Mouse (Mus musculus): ENCODE measurements around the gene Sycp2. TPM values are rescaled to one million over a fixed set of nuclear protein-coding genes. Genes with fewer than 3 reads are reported as not detected.
"Not testable (repeated sequence)": the region's sequence is repeated elsewhere in the genome, so short reads cannot be mapped to it uniquely, and the experiment has no call there.

Gene Sycp2
- polyA plus RNA-seq, 1 experiment = 0.92 TPM

DNA sequence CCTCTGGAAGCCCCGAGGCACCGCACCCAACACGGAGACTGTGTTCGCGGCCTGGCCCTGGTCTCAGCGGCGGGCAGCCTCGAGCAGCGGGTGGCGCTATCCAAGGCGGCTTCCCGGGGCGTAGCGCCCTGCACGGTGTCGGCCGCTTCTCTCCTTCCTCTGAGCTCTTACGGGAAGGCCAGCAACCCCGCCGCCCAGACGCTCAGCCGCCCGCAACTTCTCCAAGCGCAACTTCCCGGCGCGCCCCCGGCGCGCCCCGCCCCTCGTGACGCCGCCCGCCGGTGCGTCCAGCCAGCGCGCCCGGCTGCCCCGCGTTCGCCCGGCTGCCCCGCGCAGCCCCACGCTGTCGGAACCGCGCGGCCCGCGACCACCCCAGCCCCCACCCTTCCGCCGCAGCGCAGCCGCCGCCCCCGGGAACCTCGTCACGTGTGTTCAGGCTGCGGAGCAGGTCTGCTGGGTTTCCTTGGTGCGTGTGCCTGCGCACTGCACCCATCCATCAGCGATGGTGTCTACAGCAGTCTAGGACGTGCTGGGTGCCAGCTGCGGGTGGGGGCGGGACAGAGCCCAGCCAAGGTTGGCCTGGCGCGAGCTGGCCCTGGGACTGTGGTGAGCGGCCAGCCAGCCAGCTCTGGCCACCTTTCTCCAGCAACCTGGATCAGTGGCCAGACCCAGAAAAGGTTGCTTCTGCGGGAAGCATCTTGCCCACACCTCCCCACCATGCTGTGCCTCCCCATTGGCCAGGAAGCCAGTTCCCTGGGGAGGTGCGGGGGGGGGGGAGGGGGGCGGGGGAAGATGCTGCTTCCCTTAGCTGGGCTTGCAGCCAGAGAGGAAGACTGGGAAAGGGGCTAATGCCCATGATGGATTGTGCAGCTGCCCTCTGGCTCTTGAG, 7.0 kb upstream of the Sycp2 start, which contains the start of the genes Ppp1r3d and Fam217b:
Ppp1r3d (minus strand) TSS at position 212 of the 889 bp plus-strand sequence.
Fam217b (plus strand) TSS at position 264 of the 889 bp plus-strand sequence.
- peak in 1 of 2 experiments; percentile 62 for DNase-seq (ENCODE audit: extremely low spot score in 1 of 2, low spot score in 1 of 2)

DNA sequence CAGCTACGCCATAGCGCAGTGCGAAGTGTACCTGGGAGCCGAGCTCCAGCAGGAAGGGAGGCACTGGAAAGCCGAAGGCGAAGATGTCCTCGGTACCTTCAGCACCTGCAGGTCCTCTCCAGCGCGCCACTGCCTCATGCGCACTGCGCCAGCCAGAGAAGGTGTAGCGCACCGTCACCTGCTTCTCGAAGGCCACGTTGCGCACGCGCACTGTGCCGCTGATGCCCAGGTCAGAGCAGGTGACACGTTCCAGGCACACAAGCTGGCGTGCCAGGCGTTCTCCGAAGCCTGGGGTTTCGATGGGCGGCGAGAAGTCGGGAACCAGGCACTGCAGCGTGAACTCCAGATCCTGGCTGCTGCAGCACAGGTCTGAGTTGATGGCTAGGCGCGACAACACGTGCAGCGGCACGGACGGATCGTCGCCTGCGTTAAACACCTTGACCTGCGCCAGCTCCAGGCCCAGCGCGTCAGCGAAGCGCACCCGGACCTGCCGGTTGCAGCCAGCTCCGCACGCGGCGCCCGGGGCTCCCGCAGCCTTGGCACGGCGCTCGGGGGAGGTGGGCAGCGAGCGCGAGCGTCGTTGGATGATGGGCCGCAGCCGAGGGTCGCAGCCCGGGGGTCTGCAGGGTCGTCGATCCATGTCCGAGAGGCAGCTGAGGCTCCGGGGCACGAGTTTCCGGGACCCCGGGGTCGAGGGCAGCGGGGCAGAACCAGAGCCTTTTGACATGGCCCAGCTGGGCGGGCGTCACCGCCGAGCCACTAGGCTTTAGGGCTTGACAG, 6.2 kb upstream of the Sycp2 start:
- peak in 1 of 2 experiments; percentile 57 for DNase-seq (ENCODE audit: extremely low spot score in 1 of 2, low spot score in 1 of 2)

DNA sequence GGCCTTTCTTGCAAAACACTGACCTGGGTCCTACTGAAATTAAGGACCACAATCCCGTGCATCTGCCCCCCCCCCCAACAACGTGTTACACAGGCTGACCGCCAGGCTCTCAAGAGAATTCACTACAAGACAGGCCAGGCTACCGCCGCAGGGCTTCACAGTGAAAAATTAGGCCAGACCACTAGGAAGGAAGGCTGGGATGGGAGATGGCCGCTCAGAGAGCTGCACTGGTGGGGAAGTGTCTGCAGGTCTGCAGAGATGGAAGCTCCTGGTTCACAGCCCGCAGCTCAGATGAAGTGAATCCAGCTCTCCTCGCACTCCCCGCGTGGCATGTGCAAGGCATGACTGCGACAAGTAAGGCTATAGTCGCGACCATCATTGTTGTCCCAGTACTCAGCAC, 5.6 kb upstream of the Sycp2 start:
- DNase-seq (ENCODE audit: extremely low spot score in 1 of 2, low spot score in 1 of 2) = no peak

DNA sequence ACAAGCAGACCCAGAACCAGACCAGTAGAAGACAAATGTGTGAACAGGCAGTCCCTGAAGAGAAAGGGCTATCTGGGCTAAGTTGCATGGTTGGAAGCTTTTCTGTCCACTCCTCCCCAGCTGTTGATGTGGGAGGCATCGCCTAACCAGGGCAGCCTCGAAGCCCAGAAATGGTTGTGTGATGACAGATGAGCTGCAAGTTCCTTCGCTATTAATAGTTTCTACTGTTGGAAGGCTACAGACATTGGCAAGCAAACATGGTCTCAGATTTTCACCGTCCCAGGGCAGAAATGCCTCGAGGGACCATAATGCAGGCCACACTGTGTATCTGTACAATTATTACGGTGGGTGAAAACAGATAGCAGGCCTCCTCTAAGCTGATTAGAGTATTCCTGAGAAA, 5.1 kb upstream of the Sycp2 start:
- DNase-seq (ENCODE audit: extremely low spot score in 1 of 2, low spot score in 1 of 2) = peak; percentile 52 to 58

DNA sequence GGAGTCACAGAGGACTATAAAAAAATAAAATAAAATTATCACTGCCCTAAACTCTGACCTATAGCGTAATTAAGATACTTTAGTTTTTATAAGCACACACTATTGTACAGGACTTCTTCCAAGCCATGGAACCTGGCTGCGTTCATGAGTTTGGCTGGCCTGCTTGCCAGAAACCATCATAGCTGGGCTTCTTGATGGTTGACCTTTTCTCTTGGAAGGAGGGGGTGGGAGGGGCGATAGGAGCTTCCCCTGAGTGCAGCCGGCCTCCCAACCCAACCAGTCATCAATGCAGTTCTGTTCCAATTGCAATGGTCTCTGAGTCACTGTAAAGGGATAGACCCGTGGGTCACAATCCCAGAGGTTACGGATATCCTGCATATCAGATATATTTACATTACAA, 2.8 kb upstream of the Sycp2 start:
- DNase-seq (ENCODE audit: extremely low spot score in 1 of 2, low spot score in 1 of 2) = no peak

DNA sequence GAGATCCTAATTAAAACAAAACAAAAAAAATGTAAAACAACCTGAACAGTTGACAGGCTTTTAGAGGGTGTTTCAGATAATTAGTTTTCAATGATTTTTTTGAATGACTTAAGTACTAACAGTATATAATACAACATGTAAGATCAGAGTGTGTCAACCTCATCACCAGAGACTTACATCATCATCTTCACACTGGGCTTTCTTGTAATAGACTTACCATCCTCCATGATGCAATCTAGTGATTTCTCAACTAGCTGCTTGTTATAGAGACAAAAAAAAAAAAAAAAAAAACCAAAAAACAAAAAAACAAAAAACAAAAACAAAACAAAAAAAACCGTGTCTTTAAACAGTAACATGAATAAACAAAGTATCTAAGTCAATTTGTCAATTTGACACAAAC, 1.5 kb upstream of the Sycp2 start:
- no peak for DNase-seq (ENCODE audit: extremely low spot score in 1 of 2, low spot score in 1 of 2)

DNA sequence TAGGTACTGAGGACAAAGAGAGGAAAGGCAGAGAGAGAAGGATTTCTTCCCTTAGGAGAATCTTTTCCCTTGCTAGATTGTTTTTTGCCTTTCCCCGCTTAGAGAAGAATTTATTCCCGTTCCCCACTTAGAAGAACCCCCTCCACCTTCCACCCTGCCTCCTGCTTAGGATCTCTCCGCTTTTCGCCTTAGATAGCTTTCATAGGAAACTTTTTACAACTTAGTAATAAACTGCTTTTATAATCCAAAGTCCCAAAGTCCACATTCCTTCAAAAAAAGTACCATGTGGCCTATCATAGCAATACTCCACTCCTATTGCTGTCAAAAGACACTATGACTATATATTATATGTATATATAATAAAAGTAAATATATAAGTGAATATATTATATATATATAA, 64.9 kb downstream of the Sycp2 start:
- no peak for DNase-seq (ENCODE audit: extremely low spot score in 1 of 2, low spot score in 1 of 2)

DNA sequence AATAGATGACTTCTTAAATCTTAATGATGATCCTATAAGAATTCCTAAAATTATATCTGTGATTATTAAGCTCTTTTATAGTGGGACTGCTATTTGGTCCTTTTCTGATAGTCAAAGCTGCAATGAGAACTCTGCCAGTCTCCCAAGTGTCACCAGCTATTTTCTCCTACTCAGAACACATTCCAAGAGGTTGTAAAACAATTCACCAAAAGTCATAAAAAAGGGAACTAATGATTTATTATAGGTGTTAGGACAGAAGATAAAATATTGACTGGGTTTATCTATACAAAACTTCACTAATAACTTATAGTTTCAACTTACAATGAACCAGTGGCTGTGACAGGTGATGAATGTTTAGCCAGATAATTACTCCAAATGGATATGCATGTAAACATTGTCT, 65.4 kb downstream of the Sycp2 start:
- not testable (repeated sequence) for DNase-seq (ENCODE audit: extremely low spot score in 1 of 2, low spot score in 1 of 2)

DNA sequence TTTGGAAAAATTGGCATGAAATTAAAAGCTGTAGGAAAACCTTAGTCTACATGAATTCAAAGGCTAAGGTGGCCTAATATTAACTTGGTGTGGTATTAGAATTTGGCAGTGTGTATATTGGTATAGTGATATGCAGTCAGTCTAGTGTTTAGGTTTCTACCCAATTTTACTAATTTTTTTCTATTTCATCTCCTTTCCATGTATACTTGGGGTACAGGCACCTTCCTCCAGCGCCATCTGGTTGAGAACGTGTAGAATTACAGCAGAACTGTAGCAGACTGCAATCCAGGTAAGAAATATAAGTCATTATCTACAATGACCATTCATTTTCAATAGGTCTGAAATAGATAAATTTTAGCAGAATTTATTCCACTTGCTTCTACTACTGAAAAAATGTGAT, 68.4 kb downstream of the Sycp2 start:
- DNase-seq (ENCODE audit: extremely low spot score in 1 of 2, low spot score in 1 of 2) = peak in 1 of 2 experiments; percentile 40

DNA sequence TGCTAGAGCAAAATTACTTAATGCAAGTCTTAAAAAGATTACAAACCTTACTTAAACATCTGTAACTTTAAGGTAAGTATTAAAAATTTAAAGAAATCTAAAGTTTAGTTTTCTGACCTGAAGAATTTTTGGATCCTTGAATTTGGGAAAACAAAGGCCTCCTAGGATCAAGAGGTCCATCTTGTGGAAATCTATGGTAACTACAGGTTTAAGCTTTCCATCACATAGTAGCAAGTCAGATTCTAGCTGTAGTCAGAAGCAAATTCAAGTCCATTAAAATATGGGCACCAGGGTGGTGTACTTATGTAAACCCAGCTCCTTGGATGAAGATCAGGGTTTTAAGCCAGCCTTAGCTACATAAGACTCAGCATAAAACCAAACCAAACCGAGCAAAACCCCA, 69.6 kb downstream of the Sycp2 start:
- peak in 1 of 2 experiments; percentile 58 for DNase-seq (ENCODE audit: extremely low spot score in 1 of 2, low spot score in 1 of 2)

DNA sequence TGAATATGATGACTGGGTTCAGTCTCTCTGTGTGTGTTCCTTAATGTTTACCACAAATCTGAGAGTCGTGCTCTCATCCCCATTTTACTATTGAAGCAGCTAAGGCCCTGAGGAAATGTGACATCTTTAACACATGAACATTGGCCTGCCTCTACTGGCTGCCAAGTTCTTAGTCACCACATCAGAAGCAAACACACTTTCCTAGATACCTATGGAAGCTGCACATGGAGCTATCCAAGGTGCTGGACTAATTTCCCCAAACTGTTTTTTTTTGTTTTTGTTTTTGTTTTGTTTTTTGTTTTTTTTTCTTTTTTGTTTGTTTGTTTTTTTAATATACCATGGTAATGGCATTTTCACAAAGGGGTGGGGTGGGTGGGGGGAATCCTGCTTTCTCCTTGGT, 77.5 kb downstream of the Sycp2 start:
- no peak for DNase-seq (ENCODE audit: extremely low spot score in 1 of 2, low spot score in 1 of 2)

DNA sequence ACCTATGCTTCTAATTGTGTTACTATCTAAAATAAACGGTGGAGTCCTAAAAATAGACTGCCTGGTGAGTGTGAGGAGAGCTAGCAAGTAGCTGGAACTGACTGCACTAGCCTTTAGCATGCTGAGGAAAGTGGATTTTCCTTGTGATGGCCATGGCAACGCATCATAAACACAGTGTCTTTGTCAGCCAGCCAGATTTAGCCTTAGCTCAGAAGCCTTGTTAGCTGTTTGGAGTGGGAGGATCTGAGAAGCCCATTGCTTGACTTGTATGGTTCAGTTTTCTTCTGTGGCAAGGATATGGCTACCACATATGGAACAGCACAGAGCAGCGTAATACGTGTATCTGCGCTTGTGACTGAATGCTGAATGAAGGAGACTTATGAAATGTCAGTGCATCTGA, 77.9 kb downstream of the Sycp2 start:
- peak in 1 of 2 experiments; percentile 66 for DNase-seq (ENCODE audit: extremely low spot score in 1 of 2, low spot score in 1 of 2)

DNA sequence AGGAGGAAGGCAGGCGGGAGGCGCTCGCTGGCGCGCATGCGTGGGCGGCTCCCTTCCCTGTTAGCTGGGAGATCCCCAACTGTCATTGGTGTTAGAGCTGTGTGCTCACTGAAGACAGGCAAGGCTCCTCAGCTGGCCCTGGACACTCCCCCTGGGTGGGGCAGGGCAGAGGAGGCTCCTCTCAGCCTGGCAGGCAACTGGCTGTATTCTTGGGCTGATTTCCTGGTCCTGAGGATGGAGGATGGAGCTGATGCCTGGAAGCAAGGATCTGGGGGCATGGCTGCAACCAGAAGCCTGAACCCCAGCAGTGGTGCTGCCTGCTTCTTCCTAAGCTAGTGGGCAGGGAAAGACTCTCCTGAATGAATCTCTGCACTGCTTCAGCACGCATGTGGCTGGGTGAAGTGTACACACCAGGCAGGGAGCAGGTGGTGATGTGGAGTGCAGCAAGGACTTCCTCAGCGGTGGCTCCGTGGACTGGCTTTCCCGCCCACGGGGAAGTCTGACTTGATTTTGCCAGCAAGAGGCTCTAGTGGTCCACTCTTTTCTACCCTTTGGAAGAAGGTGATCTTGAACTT, 79.9 kb downstream of the Sycp2 start:
- DNase-seq (ENCODE audit: extremely low spot score in 1 of 2, low spot score in 1 of 2) = peak; percentile 74 to 90

DNA sequence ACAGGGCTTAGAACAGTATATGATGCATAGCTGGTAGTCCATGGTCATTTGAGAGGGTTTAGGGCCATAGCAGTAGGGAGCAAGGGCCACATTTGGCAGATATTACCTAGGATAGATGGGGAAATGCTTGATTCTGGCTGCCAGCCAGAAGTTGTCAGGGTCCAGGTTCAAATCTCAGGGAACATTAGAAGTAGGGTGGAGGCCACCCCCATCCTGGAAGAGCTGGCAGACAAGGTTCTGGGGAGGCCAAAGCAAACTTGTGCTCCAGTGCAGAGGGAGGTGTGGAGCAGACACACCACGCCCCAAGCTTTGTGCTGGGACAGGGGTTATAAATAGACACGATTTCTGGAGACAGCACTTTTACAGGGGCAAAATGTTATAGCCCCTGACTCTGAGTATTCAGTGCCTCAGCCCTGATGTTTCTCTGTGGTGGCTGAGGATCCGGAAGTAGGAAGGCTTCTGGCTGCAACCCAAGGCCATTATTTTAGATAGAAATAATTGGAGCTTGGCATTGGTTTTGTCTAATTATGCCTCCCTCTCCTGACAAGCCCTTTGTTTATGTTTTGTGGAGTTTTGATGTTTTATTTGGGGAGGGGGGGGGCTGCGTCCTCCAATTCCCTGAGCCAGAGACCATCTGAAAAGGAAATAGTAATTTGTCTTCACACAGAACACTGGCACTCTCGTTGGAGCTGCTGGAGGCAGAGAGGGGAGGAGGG, 80.6 kb downstream of the Sycp2 start:
- DNase-seq (ENCODE audit: extremely low spot score in 1 of 2, low spot score in 1 of 2) = peak in 1 of 2 experiments; percentile 42

DNA sequence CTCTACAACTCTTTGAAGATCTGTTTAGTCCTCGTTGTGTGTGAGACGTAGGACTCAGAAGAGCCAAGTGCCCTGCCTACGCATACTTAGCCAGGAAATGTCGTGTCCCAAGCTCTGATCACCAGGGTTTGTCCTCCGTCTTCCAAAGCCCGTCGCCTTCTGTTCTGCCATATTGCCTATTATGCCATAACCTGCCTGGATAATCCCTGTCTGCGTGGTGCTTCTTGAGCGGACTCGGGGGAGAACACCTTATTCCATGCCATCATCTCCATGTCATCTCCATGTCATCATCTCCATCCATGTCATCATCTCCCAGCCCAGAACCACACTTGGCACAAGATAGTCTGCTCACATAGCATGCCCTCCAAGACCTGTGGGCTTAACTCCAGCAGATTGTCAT, 81.4 kb downstream of the Sycp2 start:
- DNase-seq (ENCODE audit: extremely low spot score in 1 of 2, low spot score in 1 of 2) = no peak

DNA sequence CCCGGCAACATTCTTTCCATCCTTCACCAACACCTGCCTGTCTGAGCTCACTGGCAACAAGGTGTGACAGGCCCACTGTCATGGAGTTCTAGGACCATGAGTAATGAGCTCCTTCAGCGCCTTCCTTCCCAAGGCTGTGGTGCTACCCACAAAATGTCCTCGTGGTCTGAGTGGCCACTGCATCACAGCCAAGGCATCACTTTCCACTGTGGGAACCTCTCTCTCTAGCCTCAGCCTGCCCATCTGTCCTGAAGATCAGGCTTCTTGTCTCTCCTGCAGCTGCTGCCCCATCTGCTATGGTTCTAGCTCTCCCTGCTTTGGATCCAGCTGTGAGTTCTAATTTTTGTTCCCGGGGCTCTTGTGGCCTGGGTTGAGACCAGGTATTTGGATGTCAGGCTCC, 82.7 kb downstream of the Sycp2 start:
- DNase-seq (ENCODE audit: extremely low spot score in 1 of 2, low spot score in 1 of 2) = no peak

DNA sequence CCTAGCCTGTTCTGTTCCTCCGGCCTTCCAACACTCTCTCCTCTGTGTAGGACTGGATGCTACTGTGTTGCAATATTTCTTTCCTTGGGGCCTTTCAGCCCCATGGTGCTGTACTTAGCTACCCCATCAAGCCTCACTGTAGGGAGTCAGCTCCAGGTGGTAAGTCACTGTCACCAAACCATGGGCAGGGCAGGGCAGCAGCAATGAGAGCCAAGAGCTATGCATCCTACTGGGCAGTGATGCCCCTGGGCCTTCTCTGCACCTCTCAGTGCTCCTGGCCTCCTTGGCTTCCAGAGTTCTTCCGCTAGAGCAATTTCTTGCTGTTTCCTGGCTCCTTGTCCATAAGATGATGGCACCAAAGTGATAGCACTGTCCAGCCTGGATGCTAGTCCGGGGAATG, 83.1 kb downstream of the Sycp2 start:
- no peak for DNase-seq (ENCODE audit: extremely low spot score in 1 of 2, low spot score in 1 of 2)

DNA sequence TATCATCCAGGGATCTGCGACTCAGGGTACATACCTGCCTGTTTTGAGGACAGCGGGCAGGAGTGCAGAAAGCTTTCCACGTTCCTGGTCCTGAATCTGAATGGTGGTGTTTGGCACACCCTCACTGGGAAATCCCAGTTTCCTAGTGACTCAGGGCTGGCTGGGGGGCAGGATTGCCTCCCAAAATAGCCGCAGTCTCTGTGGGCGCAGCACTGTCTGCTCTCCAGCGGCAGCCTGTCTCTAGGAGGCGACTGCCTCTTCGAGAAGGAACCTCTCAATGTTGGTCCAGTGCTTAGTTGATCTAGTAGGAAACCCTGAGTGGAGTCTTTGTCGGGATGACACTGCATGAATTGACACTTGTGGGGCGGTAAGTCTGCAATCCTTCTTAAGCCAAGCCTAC, 86.2 kb downstream of the Sycp2 start:
- peak; percentile 51 to 84 for DNase-seq (ENCODE audit: extremely low spot score in 1 of 2, low spot score in 1 of 2)

DNA sequence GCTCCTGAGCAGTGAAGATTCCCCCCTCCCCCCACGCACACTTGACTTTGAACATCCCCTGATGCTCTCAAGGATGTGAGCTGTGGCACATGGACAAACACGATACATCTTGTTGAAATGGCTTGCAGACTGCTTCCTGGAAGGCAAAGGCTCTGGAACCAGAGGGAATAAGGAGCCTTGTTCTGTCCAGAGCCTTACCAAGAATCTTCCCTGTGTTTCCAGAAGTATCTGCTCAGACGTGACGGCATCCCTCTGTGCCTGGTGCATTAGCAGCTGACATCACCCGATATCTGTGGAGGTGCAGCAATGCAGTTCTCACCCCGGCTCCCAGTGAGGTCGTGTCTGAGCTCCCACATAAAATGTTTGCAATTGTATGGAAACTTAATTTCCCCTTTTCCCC, 87.7 kb downstream of the Sycp2 start:
- DNase-seq (ENCODE audit: extremely low spot score in 1 of 2, low spot score in 1 of 2) = no peak

DNA sequence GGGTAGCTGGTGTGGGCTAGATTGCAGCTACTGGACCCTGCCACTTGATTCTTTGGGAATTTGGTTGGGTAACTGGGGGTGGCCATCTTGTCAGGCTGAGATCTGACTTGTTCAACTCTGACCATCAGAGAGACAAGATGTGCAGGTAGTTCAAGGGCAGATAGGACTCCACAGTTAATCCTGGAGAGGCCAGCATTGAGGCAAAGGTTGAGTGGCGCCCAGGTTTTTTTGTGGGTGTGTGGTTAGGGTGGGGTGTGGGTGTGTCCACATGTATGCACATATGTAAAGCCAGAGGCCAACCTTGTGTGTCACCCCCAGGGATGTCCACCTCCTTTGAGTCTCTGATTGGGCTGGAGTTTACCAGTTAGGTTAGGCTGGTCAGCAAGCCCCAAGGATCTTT, 91.2 kb downstream of the Sycp2 start:
- DNase-seq (ENCODE audit: extremely low spot score in 1 of 2, low spot score in 1 of 2) = no peak

DNA sequence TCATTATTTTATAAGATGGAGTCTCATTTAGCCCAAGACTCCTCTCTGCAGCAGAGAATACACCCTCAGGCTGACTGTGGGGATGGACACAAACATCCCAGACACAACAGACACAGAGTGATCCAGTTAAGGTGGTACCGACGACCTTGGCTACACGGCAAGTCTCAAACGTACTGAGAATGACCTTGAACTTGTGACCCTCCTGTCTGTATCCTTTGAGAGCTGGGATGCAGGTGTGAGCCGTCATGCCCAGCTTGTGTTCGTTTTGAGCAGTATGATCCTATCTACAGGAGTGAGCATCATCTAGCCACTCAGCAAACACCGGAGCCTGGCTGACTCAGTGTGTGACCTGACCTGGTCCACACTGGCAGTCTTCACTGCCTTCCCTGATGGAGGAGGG, 93.9 kb downstream of the Sycp2 start:
- DNase-seq (ENCODE audit: extremely low spot score in 1 of 2, low spot score in 1 of 2) = no peak

Data from frontal cortex, adult 2 months (tissue).